Mouse (Mus musculus) lung, postnatal 0 days (tissue): ENCODE measurements around the gene Ecd.

ENCODE experiments used
- CTCF ChIP-seq: IDR thresholded peaks from 2 replicates; pipeline ENCODE4 v1.5.1; 2016; ENCODE audit warnings: antibody characterized with exemption, mild to moderate bottlenecking
- EP300 ChIP-seq: IDR thresholded peaks from 2 replicates; pipeline ENCODE4 v1.6.1; 2016; ENCODE audit warnings: antibody characterized with exemption, mild to moderate bottlenecking, control low read depth

DNA sequence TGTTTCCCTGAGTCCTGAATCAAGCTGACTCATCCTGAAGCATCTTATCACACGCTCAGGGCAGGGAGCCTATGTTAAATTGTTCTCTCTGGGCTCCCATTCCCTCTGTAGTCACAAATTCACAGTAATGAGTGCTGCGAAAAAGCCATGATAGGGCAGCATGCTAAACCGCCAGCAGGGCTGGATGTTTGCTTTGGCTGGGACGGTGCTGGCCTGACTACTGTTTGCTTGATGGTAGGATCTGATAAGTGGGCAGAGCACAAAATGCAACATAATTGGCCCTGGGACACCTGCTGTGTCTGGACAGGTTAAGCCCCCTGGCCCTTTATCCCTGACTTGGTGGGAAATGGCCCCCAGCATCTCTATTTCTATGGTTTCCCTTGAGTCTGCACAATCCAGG, 56.5 kb downstream of the Ecd start:
- TF ChIP-seq CTCF (no peak), EP300 (no peak)
